Mouse (Mus musculus): ENCODE results near the gene Atf7ip2. TPM values are rescaled to one million over a fixed set of nuclear protein-coding genes. Genes with fewer than 3 reads are reported as not detected.
"Not testable (repeated sequence)": the region's sequence is repeated elsewhere in the genome, so short reads cannot be mapped to it uniquely, and the experiment has no call there.

The Atf7ip2 gene
- not detected for total RNA-seq (2021)
- long read RNA-seq, experiment 1: 0 reads
- long read RNA-seq, experiment 2: 0 reads

- DNase-seq: peak; percentile 78 to 79
- intact Hi-C loops (cut with DNase I): no loop called here
Measured at GRCm38 (mm10) chr16:10192679-10193506, at the start of gene Atf7ip2. Atf7ip2 (plus strand) TSS chr16:10192712.

- no peak for DNase-seq
- intact Hi-C loops (cut with DNase I): no loop called here
Measured at GRCm38 (mm10) chr16:10143166-10143565, 49.3 kb upstream of the Atf7ip2 start.

- DNase-seq: no peak
- intact Hi-C loops (cut with DNase I): no loop called here
Measured at GRCm38 (mm10) chr16:10147401-10147800, 45.1 kb upstream of the Atf7ip2 start.

DNA sequence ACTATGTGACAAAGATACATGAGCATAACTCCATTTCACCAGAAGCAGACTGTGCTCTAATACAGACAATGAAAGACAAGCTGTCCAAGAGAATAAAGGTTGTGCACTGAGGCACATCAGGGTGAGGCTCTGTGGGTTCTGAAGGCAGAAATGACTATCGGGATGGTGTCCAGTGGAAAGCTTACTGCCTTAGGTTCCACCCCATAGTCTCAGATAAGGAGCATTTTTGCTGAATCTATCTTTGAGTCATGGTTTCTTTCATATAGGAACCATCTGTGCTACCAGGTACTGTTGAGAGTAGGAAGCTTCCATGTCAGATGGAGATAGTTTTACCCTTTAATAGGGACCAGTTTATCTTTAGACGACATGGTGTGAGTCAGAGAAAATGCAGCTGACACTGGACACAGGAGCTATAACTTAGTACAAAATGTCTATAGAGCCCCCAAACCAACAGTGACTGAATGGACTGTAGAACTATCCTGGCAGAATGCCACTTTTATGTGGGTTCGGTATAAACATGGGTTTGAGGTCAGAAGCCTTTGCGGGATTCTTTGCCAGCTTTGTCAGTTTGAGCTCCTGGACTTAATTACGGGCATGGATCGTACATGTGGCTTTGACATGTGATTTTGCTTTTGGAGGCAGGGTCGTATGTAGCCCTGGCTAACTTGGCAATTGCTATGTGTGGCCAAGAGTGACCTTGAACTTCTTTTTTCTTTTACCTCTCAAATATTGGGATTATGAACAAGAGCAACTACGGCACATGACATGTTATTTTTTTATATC lies 23.2 kb upstream of the Atf7ip2 start:
- DNase-seq: no peak
- intact Hi-C loops (cut with DNase I): no loop called here

DNA sequence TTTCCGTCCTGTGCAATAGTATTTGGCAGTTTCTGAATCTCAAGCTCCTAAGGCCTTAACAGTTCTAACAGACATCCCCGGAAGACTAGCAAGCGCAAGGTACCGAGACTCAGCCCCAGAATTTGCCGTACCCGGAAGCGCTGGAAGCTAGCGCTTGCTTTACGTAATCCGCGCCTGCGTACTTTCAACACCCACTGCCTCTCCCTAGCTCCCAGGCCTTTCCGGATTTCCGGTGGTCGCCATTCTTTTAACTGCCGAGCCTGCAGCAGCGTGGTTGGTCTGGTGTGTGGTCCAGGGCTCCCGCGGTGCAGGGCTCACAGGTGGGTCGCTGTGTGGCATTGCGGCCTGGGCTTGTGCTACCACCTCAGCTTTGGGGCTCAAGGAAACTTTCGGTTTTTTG lies 22.5 kb upstream of the Atf7ip2 start, which contains the start of gene Rpl39l:
Gene Rpl39l, plus strand, starts transcription at position 222 of the 400 bp plus-strand sequence.
- DNase-seq: no peak
- intact Hi-C loops (cut with DNase I): no loop called here

DNA sequence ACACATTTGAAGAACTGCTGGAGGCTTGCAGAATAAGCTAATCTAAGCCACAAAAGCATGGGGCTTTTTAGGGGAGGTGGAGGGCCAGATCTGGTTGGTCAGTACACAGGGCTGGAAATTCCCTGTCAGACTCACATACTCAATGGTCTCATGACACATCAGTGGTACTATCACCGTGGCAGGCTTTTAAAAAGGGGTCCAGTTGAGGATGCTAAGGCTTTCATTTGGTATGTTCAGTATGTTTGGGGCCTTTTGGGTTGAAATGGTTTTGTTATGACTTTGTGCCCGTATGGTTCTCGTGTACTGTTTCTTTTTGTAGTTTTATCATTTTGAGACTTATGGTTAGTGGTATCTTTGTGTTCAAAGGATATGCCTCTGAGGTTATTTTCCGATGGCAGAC lies 21.2 kb upstream of the Atf7ip2 start:
- intact Hi-C loops (cut with DNase I): no loop called here

DNA sequence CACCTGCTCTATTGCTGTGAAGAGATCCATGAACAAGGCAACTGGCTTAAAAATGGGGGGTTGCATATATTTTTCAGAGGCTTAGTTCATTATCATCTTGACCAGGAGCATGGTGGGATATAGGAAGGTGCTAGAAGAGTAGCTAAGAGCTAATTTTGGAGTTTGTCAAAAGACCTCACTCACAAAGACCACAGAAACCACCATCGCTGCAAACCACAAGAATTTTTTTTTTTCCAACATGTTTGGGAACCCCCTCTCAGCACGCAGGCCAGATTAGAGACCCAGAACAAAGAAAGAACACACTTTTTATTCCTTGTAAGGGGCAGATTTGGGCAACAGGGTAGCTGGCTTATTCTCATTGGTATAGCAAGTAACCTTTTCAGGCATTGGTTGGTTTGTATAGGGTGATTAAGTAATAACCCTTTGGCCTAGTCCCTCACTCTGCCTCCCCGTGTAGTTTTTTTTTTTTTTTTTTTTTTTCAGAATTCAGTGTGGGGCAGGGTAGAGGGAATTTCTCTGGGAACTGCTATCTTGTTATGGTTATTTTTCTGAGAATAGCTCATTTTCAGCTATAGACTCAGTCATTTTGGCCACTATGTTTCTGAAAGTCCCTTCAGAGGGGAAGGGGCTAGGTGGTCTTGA lies 20.2 kb upstream of the Atf7ip2 start:
- no peak for DNase-seq
- intact Hi-C loops (cut with DNase I): no loop called here

More for the DNA sequence above, 21.2 kb upstream of the Atf7ip2 start:
- DNase-seq: no peak

DNA sequence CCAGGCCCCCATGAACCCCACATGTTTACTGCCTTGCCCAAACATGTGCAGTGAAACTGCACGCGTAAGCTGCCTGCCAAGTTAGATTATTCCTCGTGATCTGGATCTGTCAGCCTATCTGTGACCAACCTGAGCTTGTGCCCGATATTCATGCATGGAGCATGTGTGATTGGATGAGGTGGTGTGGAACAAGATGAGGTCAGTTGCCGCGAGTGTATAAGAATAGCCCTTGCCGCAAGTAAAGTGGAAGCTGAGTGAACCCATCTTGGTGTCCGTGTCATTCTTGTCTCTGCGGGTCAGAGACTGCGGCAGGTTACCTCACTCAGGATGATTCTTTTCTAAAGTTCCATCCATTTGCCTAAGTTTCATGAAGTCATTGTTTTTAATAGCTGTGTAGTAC lies 5.1 kb upstream of the Atf7ip2 start:
- intact Hi-C loops (cut with DNase I); DNase-seq: not testable (repeated sequence)

DNA sequence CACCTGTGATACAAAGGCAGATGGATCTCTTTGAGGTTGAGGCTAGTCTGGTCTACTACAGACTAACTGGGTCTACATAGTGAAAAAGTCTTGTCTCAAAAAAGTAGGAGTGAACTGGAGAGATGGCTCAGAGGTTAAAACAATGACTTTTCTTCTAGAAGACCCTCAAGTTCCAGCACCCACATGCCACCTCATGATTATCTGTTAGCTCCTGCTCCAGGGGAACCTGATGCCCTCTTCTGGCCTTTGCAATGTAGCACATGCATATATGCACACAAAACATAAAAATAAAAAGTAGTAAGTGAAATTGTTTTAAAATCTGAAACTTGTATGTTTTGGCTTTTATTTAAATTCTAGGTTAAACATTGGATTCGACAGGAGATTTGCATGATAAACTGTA lies 16.3 kb downstream of the Atf7ip2 start:
- intact Hi-C loops (cut with DNase I): no loop called here
- DNase-seq: no peak

- intact Hi-C loops (cut with DNase I): not testable (repeated sequence)
Measured at GRCm38 (mm10) chr16:10216366-10216765, 23.9 kb downstream of the Atf7ip2 start.

GRCm38 (mm10) chr16:10217020-10217419 lies 24.5 kb downstream of the Atf7ip2 start:
- intact Hi-C loops (cut with DNase I); DNase-seq: not testable (repeated sequence)

More at GRCm38 (mm10) chr16:10216366-10216765, 23.9 kb downstream of the Atf7ip2 start:
- DNase-seq: not testable (repeated sequence)

- no peak for DNase-seq
- intact Hi-C loops (cut with DNase I): no loop called here
Measured at GRCm38 (mm10) chr16:10227361-10227760, 34.8 kb downstream of the Atf7ip2 start.

GRCm38 (mm10) chr16:10236601-10237000 lies 44.1 kb downstream of the Atf7ip2 start:
- no peak for DNase-seq
- intact Hi-C loops (cut with DNase I): no loop called here

DNA sequence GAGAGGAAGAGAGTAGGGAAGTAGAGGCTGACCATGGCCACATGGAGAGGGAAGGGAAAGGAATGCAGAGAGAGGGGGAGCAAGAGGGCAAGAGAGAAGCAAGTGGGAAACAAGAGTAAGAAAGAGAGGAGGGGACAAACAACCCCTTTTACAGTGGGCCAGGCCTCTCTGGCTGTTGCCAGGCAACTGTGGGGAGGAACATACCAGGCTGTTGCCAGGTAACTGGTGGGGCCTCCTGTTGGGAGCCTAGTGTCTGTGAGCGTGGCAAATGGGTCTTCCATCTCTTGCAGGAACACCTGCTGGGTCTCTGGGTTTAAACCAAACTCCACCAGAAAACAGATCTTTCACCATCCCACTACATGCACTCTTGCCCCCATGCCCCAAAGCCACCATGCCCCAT lies 61.5 kb downstream of the Atf7ip2 start:
- DNase-seq: no peak
- intact Hi-C loops (cut with DNase I): no loop called here

GRCm38 (mm10) chr16:10272256-10272655 lies 79.7 kb downstream of the Atf7ip2 start:
- intact Hi-C loops (cut with DNase I): no loop called here
- DNase-seq: peak in 1 of 2 experiments; percentile 26

DNA sequence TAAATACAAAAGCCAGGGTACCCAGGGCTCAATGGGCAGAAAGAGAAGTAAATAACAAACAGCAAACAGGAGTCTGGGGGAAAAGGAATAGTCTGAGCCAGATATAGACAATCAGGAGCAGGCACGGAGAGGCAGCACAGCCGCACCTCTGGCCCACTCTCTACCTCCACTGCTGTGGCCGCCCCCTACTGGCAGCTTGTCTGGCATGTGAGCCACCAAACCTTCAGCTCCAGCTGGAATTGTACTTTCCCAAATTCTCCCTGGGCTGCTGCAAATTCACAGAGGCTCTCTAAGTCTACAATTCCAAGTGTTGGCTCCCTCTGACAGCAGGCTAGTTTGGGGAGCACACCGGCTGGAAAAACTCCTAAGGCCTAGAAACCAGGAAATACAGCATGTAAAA lies 82.0 kb downstream of the Atf7ip2 start:
- intact Hi-C loops (cut with DNase I): no loop called here
- no peak for DNase-seq

DNA sequence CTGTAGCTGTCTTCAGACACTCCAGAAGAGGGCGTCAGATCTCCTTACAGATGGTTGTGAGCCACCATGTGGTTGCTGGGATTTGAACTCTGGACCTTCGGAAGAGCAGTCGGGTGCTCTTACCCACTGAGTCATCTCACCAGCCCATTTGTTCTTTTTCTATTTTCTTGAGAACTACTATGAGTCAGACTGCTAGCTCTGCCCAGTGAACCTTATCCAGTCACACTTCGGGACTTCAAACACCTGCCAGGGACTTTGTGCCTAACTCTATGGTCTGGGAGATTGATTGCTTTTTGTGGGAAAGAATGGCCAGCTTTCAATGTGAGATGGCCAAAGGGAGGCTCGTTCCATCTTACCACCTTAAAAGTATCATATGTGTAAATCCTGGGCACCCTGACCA lies 84.3 kb downstream of the Atf7ip2 start:
- intact Hi-C loops (cut with DNase I); DNase-seq: not testable (repeated sequence)

DNA sequence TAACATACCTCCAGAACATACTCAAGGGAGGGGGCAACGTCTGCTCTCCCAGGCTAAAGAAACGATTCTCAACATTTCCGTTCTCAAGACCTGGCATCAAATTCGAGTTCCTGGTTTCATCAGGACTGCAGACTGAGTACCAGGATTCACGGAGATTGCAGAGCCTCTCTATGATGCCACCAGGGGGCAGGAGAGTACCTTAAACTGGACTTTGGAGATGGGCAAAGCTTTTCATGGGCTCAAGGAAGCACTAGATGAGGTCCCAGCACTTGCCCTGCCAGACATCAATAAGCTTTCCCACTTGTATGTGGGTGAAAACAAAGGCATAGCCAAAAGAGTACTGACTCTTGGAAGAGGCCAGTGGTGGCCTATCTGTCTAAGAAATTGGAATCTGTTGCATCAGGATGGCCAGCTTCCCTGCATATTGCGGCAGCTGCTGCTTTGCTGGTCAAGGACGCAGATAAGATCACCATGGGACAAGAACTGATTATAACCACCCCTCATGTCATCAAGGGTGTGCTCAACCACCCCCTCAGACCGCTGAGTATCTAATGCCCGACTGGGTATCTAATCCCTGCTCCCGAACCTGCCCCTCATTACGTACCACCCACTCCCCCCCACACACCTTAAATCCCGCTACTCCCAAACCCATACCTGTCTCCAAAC lies 87.9 kb downstream of the Atf7ip2 start:
- DNase-seq: peak; percentile 49 to 66
- intact Hi-C loops (cut with DNase I): loop anchor here (5.0 kb wide), 2 partner anchors 117 to 242 kb away; partner anchors contain the start of gene Tekt5

- DNase-seq: no peak
- intact Hi-C loops (cut with DNase I): loop anchor here (5.0 kb wide), 2 partner anchors 115 to 240 kb away; partner anchors contain the start of gene Tekt5
Measured at GRCm38 (mm10) chr16:10281890-10282289, 89.4 kb downstream of the Atf7ip2 start.
